Mouse (Mus musculus) embryonic fibroblast, embryonic 13.5 days (primary cell): ENCODE data around the gene Podxl2.

Source experiments
- CTCF ChIP-seq: IDR thresholded peaks from 2 replicates; pipeline ENCODE4 v1.5.1; 2011; ENCODE audit warnings: mild to moderate bottlenecking, control low read depth, low read length, moderate library complexity, borderline replicate concordance; ENCODE audit not compliant: insufficient read depth
- POLR2A ChIP-seq: IDR thresholded peaks from 2 replicates; pipeline ENCODE4 v1.6.1; 2011; ENCODE audit warnings: low read depth, mild to moderate bottlenecking, control low read depth, low read length, moderate library complexity

- TF ChIP-seq CTCF (no peak), POLR2A (no peak)
Measured at GRCm38 (mm10) chr6:88800191-88800590, 74.7 kb downstream of the Podxl2 start.
